Mouse (Mus musculus): ENCODE measurements around the gene Aqp1.

The Aqp1 gene

DNA sequence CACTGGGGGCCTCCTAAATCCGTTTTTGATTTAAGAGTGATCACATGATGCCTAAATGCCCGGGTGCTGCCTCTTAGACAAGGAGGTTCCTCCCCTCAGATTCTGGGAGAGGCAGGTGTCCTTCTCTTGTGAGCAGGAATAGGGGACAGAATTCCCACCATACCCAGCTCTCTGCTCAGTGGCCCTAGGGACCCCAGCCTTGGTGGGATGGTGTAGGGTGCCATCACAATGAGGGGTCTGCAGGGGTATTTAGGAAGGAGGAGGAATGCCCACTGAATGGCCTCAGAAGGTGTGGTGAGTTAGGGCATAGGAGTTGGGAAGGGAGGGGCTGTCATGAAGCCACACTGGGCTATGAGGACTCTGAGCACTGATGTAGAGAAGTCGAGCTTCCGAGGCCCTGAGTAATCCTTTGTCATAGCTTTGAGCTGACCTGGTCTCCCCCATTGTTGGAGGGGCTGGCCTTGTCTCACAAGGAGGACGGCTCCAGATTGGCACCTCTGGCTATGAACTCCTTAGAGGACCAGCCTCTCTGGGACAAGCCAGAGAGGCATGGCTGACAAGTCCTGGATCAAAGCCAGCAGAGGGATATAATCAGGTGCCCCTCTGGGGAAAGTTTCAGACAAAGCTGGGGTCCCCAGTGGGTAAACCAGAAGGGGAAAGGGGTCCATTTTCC is 4.0 kb upstream of the Aqp1 start:
- no peak for DNase-seq (ENCODE audit: low spot score)

DNA sequence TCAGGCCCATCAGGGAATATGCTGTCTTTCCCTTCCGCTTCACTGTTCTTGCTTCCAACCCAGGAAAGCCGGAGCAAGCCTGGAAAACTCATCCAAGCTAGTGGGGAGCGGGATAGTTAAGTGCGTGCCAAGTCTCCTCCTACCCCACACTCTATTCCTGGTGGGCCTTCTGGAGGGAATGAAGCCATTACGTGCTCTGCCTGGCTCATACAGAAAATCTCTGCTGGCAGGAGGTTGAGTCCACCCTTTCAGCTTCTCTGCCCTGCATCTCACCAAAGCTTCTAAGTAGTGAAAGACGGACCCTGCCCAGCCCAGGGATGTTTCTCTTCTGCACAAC is 3.5 kb upstream of the Aqp1 start:
- no peak for DNase-seq (ENCODE audit: low spot score)

DNA sequence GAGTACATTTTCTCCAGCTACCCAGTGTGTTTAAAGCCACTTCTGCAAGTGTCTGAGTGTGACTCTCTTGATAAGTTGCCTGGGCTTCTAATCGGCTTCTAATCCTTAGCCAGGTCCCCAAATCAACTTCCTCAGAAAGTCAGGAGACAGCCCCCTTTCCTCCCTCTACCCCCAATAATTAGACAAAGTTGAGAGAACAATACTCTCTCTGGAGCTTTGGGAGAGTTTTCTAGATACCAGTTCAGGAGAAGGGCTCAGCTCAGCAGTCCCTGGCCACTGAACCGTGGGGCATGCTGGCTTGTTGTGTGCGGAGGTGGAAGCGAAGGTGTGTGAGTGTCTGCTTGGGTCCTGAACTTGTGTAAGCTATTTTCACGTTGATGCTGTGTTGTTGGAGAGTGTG is 1.0 kb downstream of the Aqp1 start:
- no peak for DNase-seq (ENCODE audit: low spot score)

DNA sequence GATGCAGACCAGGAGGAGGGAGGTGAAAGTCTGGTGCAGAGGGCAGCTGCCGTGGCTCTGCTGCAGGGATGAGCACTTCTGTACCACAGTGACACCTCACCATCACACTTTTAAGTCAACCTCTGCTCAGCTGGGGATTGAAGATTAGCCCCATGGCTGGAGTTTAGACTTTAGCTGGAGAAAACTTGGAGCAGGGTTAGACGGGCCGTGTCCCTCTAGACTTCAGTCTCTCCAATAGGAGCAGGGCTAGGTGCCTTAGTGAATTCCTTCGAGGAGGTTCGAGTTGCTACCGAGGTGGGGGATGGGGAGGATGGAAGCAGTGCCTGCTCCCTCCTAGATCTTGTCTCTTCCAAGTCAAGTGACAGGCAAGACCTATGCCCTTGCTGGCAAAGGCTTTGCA is 1.8 kb downstream of the Aqp1 start:
- no peak for DNase-seq (ENCODE audit: low spot score)

DNA sequence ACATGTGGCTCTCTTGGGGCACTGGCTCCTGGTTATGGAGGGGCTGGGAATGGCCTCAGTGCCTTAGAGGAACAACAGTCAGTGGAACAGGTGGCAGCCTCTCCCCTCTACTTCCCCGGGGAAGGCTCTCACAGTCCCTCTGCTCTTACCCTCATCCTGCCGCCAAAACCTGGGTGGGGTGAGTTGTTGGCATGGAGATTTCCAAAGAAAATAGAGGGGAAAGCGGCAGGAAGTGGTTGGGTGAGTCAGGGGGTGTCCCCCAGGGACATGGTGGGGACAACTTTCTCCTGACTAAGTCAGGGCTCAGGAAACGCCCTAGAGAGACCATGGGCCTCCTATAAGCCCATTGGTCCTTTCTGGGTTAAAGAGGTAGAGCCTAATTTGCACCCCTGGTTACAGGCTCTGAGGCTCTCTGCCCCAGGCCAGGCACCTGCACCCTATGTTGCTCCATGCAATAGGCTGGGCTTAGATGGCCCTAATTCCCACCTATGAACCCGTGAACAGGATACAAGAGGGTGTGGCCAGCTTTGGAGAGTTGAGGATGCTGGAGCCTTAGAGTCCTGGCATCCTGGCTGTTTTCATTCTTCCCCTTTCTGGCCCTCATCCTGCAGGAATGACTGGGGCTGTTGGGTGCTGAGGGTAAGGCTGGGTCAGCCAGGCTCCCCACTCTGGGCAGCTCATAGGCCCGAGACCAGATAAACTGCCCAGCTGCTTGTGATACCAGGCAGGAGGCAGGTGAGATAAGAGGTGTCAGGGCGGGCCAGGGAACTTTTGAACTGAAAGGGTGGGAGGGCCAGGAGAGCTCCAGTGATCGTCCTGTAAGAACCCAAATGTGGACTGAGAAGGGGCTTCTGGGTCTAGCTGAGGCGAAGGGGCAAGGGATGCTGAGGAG is 2.9 kb downstream of the Aqp1 start:
- no peak for DNase-seq (ENCODE audit: low spot score)

DNA sequence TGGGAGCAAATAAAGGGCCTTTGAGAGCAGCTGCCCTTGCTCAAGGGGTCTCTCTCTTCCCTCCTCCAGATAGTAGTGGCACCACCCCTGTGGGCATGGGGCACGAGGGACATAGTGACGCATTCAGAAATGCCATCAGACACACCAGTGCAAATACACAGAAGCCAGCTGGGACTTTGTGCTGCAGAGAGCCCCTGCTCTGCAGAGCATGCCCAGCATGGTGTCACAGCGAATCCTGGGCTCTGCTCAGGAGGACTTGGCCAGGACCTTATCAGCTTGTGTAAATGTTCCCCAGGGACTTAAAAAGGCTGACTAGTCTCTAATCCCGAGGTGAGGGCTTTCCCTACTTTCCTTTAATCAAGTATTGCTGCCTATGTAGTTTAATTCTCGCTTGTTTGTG is 5.5 kb downstream of the Aqp1 start:
- DNase-seq (ENCODE audit: low spot score), result no peak

DNA sequence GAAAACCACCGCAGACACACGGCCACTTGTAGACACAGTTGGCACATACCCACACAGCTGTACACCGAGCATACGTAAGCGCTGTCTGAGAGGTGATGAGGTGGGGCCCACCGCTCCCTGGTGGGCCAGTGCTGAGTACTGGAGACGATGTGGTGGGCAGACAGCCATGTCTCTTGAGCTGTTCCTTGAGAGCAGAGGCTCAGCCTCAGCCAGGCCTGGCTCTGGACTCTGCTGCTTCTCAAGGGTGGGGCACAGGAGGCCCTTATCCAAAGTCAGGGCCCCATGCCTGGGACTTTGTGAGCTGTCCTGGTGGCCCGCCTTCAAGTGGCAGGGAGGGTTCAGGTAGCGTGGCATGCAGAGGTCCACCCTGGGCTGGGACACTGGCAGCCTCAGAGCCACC is 6.1 kb downstream of the Aqp1 start:
- DNase-seq (ENCODE audit: low spot score), result no peak

DNA sequence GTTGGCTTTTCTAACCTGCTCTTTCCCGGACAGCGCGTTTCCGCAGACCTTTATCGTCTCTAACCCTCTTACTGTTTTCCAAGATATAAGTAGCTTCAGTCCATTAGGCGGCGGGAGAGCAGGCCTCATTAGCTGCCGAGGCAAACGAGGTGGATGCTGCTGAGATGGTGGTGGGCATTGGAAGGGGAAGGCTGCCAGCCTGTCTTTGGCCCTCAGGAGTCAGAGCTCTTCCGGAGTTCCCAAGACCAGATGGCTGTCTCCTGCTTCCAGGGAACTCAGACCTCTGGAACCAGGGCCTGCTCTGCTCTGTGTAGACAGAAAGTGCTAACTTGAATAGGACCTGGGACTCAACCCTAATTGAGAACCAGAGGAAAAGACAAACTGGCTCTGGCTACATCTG is 7.2 kb downstream of the Aqp1 start:
- no peak for DNase-seq (ENCODE audit: low spot score)

DNA sequence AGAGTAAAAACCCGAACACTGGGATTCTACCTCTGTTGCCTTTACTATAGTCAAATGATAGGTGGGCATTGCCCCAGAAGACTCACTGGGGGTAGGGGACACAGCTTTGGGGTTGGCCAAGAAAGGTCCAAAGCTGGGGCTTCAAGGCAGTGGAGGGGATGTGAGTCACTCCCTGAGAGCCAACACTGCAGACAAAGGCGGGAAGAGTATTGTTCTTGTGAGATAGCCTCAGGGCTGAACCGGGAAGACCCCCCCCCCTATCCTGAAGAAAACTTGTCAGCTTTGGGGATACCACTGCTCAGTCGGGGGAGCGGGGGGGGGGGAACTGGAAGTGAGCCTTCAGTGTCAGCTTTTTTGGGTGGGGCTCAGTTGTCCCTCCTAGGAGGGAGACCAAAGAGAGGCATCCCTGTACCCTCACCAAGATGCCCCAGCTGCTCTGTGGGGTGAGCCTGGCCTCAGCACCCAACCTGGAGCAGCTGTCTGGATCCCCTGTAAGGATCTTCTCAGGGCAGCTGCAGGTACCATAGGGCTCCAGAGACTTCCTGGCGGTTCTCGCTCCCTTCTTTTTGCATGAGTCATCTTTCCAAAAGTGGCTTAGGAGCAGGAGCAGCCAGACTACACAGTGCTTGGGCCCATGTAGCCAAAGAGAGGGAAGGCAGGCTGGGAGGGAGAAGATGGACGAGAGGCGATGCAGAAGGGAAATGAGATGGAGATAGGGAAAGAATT is 8.2 kb downstream of the Aqp1 start:
- DNase-seq (ENCODE audit: low spot score), result no peak

DNA sequence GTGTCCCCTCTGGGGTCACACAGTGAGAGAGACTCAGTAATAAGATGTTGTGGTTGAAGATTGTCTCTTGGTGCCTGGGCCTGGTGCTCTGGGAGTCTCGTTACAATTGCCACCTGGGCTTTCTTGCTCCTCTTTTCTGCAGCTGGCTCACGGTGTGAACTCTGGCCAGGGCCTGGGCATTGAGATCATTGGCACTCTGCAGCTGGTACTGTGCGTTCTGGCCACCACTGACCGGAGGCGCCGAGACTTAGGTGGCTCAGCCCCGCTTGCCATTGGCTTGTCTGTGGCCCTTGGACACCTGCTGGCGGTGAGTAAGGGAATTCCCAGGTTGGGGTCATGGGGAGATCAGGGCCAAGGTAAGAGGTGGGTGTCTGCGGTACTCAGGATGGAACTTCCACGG is 9.0 kb downstream of the Aqp1 start:
- DNase-seq (ENCODE audit: low spot score), result no peak

DNA sequence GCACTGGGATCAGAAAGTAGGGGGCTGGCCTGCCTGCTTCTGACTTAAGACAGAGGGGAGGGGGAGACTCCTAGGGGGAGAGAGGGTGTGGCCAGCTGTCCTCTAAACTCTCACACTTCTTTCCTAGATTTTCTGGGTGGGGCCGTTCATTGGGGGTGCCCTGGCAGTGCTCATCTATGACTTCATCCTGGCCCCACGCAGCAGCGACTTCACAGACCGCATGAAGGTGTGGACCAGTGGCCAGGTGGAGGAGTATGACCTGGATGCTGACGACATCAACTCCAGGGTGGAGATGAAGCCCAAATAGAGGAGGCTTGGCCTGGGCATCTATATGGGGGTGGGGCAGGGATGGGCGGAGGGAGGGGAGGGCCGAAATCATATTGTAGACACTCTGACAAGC is 10.3 kb downstream of the Aqp1 start:
- DNase-seq (ENCODE audit: low spot score), result no peak

DNA sequence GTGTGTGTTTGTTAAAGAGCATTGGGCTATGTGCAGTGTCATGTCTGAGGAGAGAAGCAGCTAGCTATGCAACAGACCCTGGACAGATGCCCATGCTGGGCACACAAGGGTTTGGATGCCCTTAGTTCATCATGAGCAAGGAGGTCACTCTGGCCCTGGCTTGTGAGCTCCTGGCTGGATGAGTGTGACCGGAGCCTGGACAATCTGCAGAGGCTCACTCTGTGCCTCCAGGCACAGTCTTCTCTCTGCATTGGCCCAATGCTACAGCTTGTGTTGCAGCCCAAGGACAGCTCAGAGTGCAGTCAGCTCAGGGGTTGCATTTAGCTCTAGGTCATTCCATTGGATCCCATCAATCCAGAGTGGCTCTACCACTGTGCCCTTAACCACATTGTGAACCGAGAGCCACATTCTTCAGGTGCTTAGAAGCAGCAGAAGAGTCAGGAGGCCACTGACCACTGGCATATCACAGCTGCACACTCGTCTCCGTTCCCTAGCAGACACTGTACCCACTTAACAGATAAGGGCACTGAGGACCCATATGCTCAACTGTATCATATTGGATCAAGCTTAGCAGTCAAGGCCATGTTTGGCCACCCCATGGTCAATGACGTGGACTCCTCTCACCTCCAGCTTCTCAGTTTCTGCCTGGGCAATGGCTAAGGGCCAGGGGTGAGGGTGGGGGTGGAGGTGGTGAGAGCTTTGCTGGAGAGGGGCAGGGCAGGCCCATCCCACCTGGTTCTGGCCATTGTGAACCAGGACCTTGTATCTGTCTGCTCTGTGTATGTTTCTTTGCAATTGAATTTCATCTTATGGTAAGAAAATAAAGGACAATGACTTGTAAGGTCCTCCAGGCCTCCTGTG is 11.7 kb downstream of the Aqp1 start:
- no peak for DNase-seq (ENCODE audit: low spot score)

DNA sequence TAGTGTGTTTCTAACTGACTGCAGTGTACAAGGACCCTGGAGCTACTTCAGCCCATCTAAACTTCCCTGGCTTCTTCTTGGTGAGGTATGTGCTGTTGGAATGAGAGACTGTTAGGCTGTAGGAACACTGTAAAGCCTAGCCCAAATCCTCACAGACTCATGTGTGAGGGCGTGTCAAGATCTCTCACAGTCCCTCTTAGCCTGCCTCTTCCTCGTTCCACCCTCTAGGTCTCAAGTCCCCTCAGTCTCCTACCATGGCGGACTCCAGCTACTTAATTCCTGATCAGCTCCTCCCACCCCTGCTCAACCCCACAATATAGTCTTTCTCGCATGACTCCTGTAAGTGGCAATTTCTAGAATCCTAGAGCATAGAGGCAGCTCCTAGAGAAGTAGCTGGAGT is 13.0 kb downstream of the Aqp1 start:
- DNase-seq (ENCODE audit: low spot score), result no peak

DNA sequence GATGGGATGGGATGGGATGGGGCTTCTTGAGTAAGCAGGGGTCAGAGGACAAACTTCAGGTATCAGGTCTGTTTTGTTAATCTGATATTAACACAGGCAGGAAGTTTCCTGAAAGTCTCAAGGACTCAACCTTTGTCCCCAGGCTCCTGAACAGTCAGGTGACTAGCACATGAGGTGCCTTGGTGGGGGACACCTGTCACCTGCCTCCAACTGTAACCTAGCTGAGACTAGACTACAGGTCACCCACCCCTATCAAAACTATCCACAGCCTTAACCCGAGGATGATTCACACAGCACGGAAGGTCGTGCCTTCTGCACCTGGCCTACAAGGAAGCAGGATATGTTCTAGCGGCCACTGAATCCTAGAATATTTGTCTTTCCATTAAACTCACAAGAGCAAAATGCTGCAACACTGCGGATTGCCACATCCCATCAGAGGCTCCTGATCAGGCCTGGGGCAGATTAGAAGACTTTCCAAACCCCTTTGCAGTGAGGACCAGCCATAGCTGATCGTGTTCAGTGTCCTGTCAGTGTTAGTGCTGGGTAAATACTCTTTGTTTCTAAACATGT is 14.2 kb downstream of the Aqp1 start:
- no peak for DNase-seq (ENCODE audit: low spot score)

DNA sequence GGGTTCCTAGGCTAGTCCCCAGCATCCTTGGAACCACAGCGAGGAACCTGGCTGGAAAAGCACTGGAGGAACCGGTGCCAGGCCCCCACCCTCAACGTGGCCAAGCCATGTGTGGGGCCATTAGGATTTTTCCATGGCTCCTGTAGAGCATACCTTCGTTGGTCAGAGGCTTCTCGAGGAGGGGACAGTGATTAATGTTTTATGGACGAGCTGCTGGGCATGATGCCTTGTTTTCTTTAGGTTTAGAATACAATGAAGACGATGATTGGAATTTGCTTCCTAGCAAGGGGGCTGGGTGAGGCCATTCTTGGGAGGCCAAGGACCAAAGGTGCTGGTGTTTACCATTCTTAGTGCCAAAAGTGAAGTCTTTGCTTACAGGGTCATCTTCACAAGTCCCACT is 15.5 kb downstream of the Aqp1 start:
- DNase-seq (ENCODE audit: low spot score), result no peak

DNA sequence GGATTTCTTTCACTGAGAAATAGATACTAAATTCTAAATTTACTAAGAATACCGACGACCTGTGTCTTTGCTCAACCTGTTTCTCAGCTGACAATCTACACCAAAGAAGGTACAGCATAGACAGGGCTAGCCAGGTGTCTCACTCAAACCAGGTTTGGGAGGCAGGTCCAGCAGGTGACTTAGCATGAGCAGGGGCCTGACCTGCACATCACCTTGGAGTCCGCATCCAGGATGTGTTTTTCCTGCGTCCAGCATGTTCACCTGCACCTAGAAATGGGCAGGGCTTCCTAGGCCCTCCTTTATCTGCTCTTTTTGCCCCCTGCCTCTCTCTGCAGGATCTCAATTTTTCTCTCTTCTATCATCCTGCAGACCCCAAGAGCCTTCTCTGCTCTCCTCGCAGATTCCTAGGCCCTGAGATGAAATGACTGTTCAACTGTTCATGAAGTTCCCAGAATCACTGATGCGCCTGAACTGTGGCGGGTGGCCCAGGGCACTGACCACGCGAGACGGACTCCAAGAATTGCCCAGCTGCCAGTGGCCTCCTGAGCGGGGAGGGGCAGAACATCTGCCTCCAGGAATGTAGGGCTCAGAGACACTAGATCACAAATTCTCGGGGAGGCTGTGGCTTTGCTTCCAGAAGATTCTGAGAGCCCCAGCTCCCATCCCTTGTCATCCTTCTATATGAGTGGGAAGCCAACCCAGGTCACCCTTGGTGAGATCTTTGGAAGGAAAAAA is 17.6 kb downstream of the Aqp1 start:
- no peak for DNase-seq (ENCODE audit: low spot score)

DNA sequence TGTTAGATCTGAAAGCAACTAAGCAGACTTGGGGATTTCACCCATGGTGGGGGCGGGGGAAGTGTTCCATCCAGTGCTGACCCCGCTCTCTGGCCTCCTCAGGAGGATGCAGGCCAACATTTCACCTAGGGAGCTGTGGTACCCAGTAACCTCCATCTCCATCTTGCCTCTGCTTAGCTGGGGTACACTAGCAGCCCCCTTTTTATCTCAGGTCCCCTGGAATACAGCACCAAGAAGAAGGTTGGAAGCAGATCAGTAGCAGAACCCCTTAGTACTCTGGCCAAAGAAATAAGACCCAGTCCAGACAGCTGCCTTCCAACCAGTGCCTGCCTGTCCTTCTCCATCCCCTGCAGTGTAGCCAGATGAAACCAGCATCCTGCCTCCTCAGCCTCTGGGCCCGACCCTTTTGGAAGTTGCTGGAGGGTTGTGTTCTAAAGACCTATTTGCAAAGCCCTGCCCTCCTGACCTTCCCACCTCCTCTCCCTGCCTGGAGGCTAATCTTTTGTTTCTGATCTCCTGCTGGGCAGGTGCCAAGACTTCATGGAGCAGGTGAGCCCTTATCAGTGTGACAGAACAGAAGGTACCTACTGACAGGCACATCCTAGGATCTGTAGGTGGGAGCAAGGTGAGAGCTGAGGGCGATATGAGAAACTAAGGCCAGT is 18.4 kb downstream of the Aqp1 start:
- DNase-seq (ENCODE audit: low spot score), result no peak

DNA sequence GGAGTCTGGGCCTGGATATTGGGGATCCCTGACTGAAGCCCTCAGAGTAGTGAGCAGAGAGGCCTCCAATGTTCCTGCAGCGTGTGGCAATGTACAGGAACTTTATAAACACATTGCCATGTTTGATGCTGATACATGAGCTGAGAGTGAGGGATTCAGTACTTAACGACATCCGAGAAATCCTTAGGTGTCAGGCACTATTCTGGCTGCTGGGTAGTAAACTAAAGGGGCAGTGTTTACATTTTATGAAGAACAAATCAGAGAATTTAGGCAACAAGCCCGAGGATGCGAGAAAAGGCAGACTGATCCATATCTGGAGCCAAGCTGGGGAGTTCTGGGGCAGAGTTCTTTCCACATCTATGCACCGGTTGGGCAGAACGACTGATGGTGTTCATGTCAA is 19.3 kb downstream of the Aqp1 start:
- DNase-seq (ENCODE audit: low spot score), result no peak

DNA sequence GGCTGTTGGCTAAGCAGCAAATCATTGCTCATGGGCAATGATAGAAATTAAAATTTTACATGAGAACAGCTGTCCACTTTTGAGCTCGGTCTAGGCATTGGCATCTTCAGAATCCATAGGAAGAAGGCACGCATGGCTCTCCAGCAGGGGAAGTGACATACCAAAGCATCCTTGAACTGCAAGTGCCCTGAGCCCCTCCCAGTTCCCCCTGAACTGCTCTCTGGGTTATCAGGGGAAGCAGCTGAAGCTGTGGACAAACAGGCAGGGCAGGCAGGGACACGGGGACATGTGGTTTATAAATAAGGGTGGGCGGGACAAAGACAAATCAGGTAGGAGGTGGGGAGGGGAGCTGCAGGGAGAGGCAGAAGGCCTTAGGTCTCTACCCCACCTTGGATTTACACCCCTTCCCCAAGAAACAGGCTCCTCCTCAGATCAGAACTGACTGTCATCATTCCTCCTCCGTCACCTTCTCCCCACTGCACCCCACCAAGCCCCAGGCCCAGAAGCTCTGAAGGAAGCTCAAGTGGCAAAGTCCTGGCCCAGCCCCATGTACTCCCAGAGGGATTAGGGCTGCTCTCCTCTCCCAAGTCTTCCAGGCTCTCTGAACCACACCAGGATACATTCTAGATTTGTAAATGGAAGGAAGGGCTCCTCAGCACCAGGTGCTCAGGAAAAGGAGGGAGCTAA is 19.9 kb downstream of the Aqp1 start:
- DNase-seq (ENCODE audit: low spot score), result no peak

Data from embryo, embryonic 10.5 days (tissue).